Mouse (Mus musculus): Measurements from ENCODE around the gene Ubl5. TPM values are rescaled to one million over a fixed set of nuclear protein-coding genes. Genes with fewer than 3 reads are reported as not detected.

Gene Ubl5
- polyA plus RNA-seq, 1 experiment from 2014 or later: 499 TPM

DNA sequence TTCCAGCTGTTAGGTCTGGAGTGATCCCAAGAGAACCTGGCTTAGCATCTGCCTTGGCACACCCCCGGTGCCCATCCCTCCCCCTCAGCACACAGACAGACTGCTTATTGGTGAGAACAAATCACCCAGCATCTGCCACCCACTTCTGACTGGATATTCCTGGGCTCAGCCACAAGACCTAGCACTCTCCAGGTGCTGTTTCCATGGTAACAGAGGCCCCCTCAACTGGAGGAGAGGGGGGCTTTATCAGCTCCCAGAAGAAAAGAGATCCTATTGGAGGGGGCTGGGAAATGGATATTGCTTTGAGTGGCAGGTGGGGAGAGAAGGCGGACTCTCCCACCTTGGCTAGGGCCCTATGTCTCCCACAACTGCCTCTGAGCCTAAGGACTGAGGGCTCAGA is 21.3 kb downstream of the Ubl5 start:
- Histone ChIP-seq H3K9ac (no peak overlapping the region), H3K4me3 (replicated peaks) (no peak overlapping the region), H3K4me2 (no peak overlapping the region; the same call in 1 of the 2 replicates), H3K9me3 (no peaks in the 10 kb centered on the region), H3K36me3 (replicated peaks) (peaks cover 61% of the 10 kb centered on the region), H3K27ac (peak overlapping the region; percentile 84), H3K27me3 (no peaks in the 10 kb centered on the region), H3K4me1 (peaks cover 44% of the 10 kb centered on the region)
- WGBS: 65% methylated on average over 2 of the region's 2 CpGs
- ATAC-seq (ENCODE audit: low FRiP score): peak; percentile 51

DNA sequence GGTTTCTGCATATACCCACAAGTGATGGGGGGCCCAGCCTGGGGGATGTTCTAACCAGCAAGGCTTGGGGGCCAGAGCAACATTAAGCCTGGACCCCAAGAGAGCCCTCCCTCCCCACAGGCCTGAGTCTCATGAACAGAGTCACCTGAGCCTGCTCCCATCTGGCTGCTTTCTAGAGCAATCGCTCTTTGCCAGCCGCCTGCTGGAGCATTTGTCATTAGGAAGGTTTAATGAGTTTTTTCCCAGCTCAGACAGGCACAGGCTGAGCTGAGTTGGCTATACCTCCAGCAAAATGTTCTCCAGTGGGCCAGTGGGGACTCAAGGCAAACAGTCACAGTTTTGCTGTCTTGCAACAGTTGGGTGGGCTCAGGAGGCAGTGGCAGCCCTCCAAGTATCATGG is 21.7 kb downstream of the Ubl5 start:
- Histone ChIP-seq H3K36me3 (replicated peaks) (peaks cover 57% of the 10 kb centered on the region), H3K4me2 (no peak overlapping the region; the same call in 1 of the 2 replicates), H3K27me3 (no peaks in the 10 kb centered on the region), H3K27ac (peak overlapping the region; percentile 84), H3K4me3 (replicated peaks) (no peak overlapping the region), H3K9ac (no peak overlapping the region; the same call in 1 of the 2 replicates), H3K4me1 (peaks cover 44% of the 10 kb centered on the region), H3K9me3 (no peaks in the 10 kb centered on the region)
- peak; percentile 4; the same call in 1 of the 2 replicates for ATAC-seq (ENCODE audit: low FRiP score)
- WGBS: 77% methylated on average over 2 of the region's 2 CpGs

DNA sequence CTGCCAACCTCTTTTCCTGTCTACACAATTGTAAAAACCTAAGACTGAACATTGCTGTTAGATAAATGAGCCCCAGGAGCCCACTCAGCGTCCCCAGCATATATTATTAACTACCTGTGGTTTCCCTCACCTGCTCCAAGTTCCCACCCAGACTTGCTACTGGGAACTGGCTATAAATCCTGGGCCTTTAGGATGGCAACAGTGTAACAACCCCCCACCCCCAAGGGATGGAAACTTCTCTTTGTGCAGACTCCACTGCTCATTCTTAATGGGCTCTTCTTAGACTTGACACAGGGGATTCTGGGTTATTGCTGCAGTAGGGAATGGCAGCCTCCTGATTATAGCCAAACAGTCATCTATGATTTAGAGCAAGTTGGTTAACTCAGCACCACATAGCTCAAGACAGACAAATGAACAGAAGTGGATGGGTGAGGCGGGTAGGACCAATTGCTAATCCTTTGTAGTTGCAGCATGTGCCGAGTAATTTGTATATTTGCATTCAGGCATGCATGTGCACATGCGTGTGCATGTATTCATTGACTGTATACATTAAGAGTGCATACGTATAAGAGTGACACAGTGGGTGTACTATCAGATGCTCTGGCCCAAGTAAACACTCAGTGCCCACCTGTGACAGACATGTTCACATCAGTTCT is 22.4 kb downstream of the Ubl5 start:
- no peaks in the 10 kb centered on the region for H3K27me3 ChIP-seq
- peaks cover 51% of the 10 kb centered on the region for H3K36me3 ChIP-seq (replicated peaks)
- H3K4me2 ChIP-seq: no peak overlapping the region
- H3K9ac ChIP-seq: no peak overlapping the region
- H3K9me3 ChIP-seq: no peaks in the 10 kb centered on the region
- 79% methylated on average over 5 of the region's 5 CpGs for WGBS
- H3K4me3 ChIP-seq (replicated peaks): no peak overlapping the region
- peaks cover 44% of the 10 kb centered on the region for H3K4me1 ChIP-seq
- ATAC-seq (ENCODE audit: low FRiP score): no peak
- H3K27ac ChIP-seq: peak overlapping the region; percentile 84

DNA sequence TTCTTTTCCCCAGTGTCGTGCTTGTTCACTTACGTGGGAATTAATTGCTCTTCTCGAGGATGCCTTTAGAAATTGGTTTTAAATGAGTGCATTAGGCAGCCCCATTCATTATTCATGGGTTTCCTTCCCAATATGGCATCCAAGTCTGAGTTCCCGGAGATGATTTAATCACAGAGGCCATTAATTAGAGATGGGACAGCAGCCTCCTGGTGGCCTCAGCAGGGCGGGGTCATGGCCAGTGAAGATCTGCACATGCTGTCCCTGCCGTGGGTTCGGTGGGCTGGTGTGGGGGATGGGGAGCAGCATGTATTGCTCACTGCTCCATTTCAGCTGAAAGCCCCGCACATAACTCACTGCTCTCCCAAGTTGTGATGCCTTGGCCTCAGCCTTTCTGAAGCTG is 23.2 kb downstream of the Ubl5 start:
- H3K4me2 ChIP-seq: no peak overlapping the region; the same call in 1 of the 2 replicates
- no peaks in the 10 kb centered on the region for H3K9me3 ChIP-seq
- no peak overlapping the region for H3K9ac ChIP-seq
- H3K27ac ChIP-seq: peak overlapping the region; percentile 84; the same call in 1 of the 2 replicates
- 14% methylated on average over 8 of the region's 8 CpGs for WGBS
- H3K27me3 ChIP-seq: no peaks in the 10 kb centered on the region
- H3K4me1 ChIP-seq: peaks cover 44% of the 10 kb centered on the region
- peaks cover 43% of the 10 kb centered on the region for H3K36me3 ChIP-seq (replicated peaks)
- H3K4me3 ChIP-seq (replicated peaks): no peak overlapping the region
- peak; percentile 21; the same call in 1 of the 2 replicates for ATAC-seq (ENCODE audit: low FRiP score)

DNA sequence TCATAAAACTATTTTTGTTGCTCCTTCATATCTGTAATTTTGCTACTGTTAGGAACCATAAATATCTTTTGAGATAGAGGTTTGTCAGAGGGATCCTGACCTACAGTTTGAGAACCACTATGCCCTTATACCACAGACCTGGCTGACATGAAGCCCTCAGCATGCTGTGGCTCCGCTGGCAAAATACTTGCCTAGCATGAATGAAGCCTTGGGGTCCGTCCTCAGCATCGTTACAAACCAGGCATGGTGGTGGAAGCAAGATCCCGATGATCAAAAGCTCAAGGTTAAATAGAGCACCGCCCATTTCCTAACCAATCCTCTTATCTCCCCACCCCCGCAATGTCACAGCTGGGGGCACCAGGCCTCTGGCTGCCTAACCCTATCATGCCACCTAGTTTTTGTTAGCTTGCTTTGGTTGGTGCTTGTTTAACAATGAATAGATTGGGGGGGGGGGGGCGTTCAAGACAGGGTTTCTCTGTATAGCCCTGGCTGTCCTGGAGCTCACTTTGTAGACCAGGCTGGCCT is 23.9 kb downstream of the Ubl5 start:
- H3K9me3 ChIP-seq: no peaks in the 10 kb centered on the region
- H3K4me3 ChIP-seq (replicated peaks): no peak overlapping the region
- 17% methylated on average over 7 of the region's 7 CpGs for WGBS
- H3K27ac ChIP-seq: no peak overlapping the region
- no peak overlapping the region for H3K4me2 ChIP-seq
- peaks cover 44% of the 10 kb centered on the region for H3K4me1 ChIP-seq
- H3K9ac ChIP-seq: no peak overlapping the region
- no peak for ATAC-seq (ENCODE audit: low FRiP score)
- H3K27me3 ChIP-seq: no peaks in the 10 kb centered on the region
- peaks cover 38% of the 10 kb centered on the region for H3K36me3 ChIP-seq (replicated peaks)

DNA sequence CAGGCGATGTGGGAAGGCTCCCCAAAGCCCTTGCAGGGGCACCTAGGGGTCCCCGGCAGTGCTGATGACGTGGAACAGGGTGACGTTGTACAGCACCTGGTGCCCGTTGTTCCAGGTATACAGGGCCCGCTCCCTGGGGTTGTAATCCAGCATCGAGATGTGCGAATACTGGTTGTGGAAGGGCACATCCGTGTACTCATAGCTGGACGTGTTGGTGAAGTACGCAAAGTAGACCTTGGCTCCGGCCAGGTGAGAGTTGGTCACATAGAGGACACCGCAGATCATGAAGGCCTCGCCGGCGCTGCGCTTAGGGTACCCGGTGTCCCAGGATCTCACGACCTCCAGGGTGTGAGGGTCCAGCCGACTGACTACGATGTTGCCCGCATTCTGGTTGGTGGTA is 25.4 kb downstream of the Ubl5 start:
- H3K27me3 ChIP-seq: no peaks in the 10 kb centered on the region
- H3K9ac ChIP-seq: no peak overlapping the region
- 95% methylated on average over 22 of the region's 22 CpGs for WGBS
- no peak overlapping the region for H3K4me2 ChIP-seq
- H3K36me3 ChIP-seq (replicated peaks): peaks cover 24% of the 10 kb centered on the region
- H3K27ac ChIP-seq: no peak overlapping the region
- H3K4me1 ChIP-seq: peaks cover 37% of the 10 kb centered on the region
- ATAC-seq (ENCODE audit: low FRiP score): no peak
- no peaks in the 10 kb centered on the region for H3K9me3 ChIP-seq
- H3K4me3 ChIP-seq (replicated peaks): no peak overlapping the region

DNA sequence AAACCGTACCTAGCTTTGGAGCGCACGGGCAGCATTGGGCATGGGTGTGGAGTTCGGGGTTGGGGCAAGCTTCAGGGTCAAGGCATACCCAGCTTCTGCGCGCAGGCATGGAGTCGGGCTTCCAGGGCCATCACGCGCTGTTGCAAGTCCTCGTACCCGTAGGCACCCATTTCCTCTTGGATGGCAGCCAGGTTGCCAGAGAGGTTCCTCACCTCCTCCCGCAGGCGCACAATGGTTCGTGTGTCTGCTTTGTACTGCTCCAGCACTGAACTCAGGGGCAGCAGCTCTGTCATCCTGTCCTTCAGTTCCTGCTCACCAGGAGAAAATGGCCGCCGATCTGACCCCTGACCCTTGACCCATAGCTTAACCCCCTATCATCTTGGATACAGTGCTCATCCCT is 29.4 kb downstream of the Ubl5 start:
- 91% methylated on average over 16 of the region's 16 CpGs for WGBS
- H3K9me3 ChIP-seq: no peaks in the 10 kb centered on the region
- H3K4me3 ChIP-seq (replicated peaks): no peak overlapping the region
- no peak overlapping the region for H3K27ac ChIP-seq
- H3K4me1 ChIP-seq: no peaks in the 10 kb centered on the region
- no peak for ATAC-seq (ENCODE audit: low FRiP score)
- H3K4me2 ChIP-seq: no peak overlapping the region
- no peak overlapping the region for H3K9ac ChIP-seq
- 0 out of 2 replicates have a peak, but pooled peaks cover 4% of the 10 kb centered on the region for H3K36me3 ChIP-seq (replicated peaks)
- no peaks in the 10 kb centered on the region for H3K27me3 ChIP-seq

DNA sequence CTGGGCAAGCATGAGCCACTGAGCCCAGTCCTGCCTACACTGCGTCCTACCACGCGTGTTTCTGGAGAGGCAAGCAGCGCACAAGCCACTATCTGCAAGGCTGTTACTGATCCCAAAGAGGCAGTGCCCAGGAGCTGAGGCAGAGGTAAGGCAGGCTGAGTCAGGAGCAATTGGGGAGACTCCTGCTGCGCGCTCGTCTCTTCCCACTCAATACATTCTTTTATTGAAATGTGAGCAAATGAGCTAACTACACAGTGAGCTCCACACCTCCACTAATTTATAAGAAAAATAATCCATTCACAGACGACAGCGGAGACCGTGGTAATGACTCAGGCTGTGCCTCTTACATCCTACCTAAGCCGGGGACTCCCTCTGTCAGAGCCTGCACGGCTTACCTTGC is 35.2 kb downstream of the Ubl5 start:
- H3K27ac ChIP-seq: no peak overlapping the region
- no peak overlapping the region for H3K9ac ChIP-seq
- H3K4me1 ChIP-seq: peaks cover 30% of the 10 kb centered on the region
- 88% methylated on average over 12 of the region's 12 CpGs for WGBS
- no peaks in the 10 kb centered on the region for H3K36me3 ChIP-seq (replicated peaks)
- H3K4me2 ChIP-seq: no peak overlapping the region
- H3K4me3 ChIP-seq (replicated peaks): no peak overlapping the region
- H3K9me3 ChIP-seq: no peaks in the 10 kb centered on the region
- no peak for ATAC-seq (ENCODE audit: low FRiP score)
- no peaks in the 10 kb centered on the region for H3K27me3 ChIP-seq

DNA sequence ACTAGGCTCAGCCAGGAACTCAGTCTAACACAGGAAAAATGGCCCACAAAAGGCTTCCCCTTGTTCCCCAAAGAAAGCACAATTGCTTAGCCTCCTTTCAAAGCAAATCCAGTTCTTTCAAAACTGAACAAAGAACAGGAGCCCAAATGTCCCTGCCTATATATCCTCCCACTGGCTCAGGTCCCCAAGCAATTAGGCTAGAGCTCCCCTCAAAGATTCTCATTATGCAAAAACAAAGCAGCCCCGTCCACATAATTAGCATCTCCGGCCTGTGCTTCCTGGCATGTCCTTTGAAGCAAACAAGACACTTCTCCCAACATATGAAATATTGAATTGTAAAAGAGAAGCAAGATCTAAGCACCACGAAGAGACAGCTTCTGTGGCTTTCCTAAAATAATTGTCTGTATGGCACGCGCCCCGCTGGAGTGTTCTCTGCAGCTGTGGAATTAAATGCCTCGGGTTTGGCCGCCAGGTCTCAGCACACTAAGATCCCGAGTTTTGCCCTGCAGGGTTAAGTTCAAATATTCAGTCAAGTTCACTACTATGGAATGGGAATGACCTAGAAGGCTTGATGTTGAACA is 37.8 kb downstream of the Ubl5 start:
- Histone ChIP-seq H3K4me3 (replicated peaks) (no peak overlapping the region), H3K4me1 (peaks cover 30% of the 10 kb centered on the region), H3K36me3 (replicated peaks) (no peaks in the 10 kb centered on the region), H3K9me3 (no peaks in the 10 kb centered on the region), H3K9ac (no peak overlapping the region), H3K27me3 (peaks cover 16% of the 10 kb centered on the region; the same call in 1 of the 2 replicates), H3K4me2 (no peak overlapping the region), H3K27ac (peak overlapping the region; percentile 75)
- WGBS: 33% methylated on average over 9 of the region's 9 CpGs
- ATAC-seq (ENCODE audit: low FRiP score): no peak

DNA sequence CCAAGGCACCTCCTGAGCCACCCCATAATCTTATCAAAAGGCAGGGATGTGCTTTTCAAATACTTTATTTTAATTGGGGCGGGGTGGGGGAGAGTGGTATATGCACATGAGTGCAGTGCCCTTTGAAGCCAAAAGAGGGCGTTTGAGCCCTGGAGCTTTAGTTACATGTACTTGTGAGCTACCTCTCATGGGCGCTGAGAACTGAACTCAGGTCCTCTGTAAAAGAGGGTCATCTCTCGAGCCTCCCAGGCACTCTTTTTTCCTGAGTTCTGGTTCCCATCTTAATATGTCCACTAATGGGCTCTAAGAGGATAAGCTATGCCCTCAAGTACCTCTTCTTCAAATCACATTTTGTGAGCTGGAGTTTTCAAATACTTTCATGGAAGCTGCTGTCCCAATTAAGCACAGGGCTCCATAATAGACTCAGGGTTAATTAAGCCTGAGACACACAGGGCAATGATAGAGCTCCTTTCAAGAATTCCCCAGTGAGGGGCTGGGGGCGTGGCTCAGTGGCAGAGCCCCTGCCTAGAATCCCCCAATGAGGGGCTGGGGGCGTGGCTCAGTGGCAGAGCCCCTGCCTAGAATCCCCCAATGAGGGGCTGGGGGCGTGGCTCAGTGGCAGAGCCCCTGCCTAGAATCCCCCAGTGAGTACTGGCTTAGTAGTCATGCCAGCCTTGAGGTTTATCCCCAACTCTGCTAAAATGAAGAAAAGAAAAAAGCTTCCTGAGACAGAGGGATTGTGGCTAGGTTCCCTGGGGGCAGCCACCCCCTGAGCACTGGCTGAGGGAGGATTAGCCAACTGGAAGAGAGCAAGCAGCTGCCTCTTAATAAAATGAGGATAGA is 39.1 kb downstream of the Ubl5 start:
- Histone ChIP-seq H3K4me1 (peaks cover 30% of the 10 kb centered on the region), H3K4me3 (replicated peaks) (no peak overlapping the region), H3K27me3 (peaks cover 24% of the 10 kb centered on the region), H3K36me3 (replicated peaks) (no peaks in the 10 kb centered on the region), H3K4me2 (no peak overlapping the region), H3K9me3 (no peaks in the 10 kb centered on the region), H3K9ac (no peak overlapping the region), H3K27ac (peak overlapping the region; percentile 75)
- WGBS: 30% methylated on average over 7 of the region's 7 CpGs
- ATAC-seq (ENCODE audit: low FRiP score): peak; percentile 77

DNA sequence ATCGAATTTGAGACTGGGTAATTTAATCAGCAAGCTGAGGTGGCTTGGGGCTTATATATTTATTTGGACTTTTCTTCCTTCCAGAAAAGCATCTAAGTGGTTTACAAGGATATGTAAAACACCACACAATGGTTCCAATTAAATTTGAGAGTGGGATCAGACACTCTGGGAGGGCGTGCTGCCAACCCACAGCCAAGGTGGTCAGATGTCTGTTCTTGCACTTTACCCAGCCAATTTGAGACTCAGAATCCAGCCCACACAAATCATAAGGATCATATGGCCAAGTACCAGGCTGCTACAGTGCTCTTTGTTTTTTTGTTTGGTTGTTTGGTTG is 39.7 kb downstream of the Ubl5 start:
- Histone ChIP-seq H3K36me3 (replicated peaks) (no peaks in the 10 kb centered on the region), H3K4me2 (no peak overlapping the region), H3K27ac (peak overlapping the region; percentile 27), H3K27me3 (peaks cover 28% of the 10 kb centered on the region), H3K9me3 (no peaks in the 10 kb centered on the region), H3K4me3 (replicated peaks) (no peak overlapping the region), H3K4me1 (peaks cover 30% of the 10 kb centered on the region), H3K9ac (no peak overlapping the region)
- ATAC-seq (ENCODE audit: low FRiP score): peak; percentile 34; the same call in 1 of the 2 replicates
- 20% methylated on average over 2 of the region's 2 CpGs for WGBS

DNA sequence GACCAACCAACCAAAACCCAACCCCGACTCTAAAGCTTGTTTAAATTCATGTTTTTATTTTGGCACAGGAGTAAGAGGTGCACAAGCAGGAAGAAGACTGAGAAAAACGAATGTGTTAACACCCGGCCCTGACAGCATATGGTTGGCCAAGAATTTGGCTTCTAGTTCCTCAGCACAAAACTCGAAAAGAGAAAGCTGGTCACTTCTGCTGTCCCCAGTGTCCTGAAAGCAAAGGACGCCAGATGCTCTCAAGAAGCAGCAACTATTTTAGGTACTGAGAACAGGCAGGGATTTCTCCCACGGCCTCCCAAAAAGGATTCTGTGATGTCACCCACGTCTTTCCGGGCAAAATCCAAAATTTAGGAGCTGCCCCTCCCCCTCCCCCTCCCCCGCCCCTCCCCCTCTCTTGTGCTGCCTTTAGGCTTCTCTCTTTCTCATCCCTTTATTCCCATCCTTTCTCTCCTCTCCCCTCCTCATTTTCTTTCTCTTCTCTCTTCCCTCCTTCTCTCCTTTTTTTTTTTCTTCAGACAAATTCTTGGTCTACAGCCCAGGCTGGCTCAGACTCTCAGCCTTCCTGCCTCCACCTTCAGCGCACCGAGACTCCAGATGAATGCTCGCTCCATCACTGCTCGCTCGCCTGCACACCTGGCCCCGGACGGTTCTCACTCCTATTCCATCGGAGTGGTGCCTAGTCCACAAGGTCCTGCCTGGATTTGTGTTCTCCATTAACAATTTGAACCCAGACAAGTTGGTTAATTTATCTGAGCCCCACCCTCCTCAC is 42.6 kb downstream of the Ubl5 start:
- ATAC-seq (ENCODE audit: low FRiP score): no peak
- no peak overlapping the region for H3K9ac ChIP-seq
- no peak overlapping the region for H3K4me2 ChIP-seq
- H3K4me1 ChIP-seq: peaks cover 25% of the 10 kb centered on the region
- peaks cover 36% of the 10 kb centered on the region for H3K27me3 ChIP-seq
- H3K9me3 ChIP-seq: no peaks in the 10 kb centered on the region
- H3K27ac ChIP-seq: no peak overlapping the region
- 63% methylated on average over 16 of the region's 17 CpGs for whole genome bisulfite sequencing
- H3K4me3 ChIP-seq (replicated peaks): no peak overlapping the region
- H3K36me3 ChIP-seq (replicated peaks): no peaks in the 10 kb centered on the region

Measured in forebrain, embryonic 12.5 days (tissue).